Mouse (Mus musculus) neural tube, embryonic 10.5 days (tissue): Measurements from ENCODE around the gene Khdc4.

ENCODE experiments used
- DNase-seq: peaks from one replicate; pipeline ENCODE4 v3.0.0-alpha.2; 2017; ENCODE audit warnings: low spot score; ENCODE audit errors: extremely low spot score

Gene Khdc4

GRCm38 (mm10) chr3:88684980-88685941 is at the start of gene Khdc4:
Khdc4 (plus strand) TSS chr3:88685803.
- peak; percentile 97 for DNase-seq

GRCm38 (mm10) chr3:88636555-88636986 is 49.0 kb upstream of the Khdc4 start:
- no peak for DNase-seq

- DNase-seq: no peak
Measured at GRCm38 (mm10) chr3:88637134-88637533, 48.5 kb upstream of the Khdc4 start.

GRCm38 (mm10) chr3:88639239-88639638 is 46.4 kb upstream of the Khdc4 start:
- DNase-seq: no peak

- peak; percentile 49 for DNase-seq
Measured at GRCm38 (mm10) chr3:88640676-88641075, 44.9 kb upstream of the Khdc4 start.

- DNase-seq: no peak
Measured at GRCm38 (mm10) chr3:88643078-88643477, 42.5 kb upstream of the Khdc4 start.

GRCm38 (mm10) chr3:88645937-88646336 is 39.7 kb upstream of the Khdc4 start:
- DNase-seq: no peak

GRCm38 (mm10) chr3:88646426-88646995 is 39.1 kb upstream of the Khdc4 start:
- DNase-seq: no peak

- DNase-seq: no peak
Measured at GRCm38 (mm10) chr3:88647076-88647475, 38.5 kb upstream of the Khdc4 start.

GRCm38 (mm10) chr3:88647779-88648413 is 37.7 kb upstream of the Khdc4 start:
- no peak for DNase-seq

GRCm38 (mm10) chr3:88648452-88649168 is 37.0 kb upstream of the Khdc4 start:
- DNase-seq: no peak

GRCm38 (mm10) chr3:88649186-88649585 is 36.4 kb upstream of the Khdc4 start:
- DNase-seq: no peak

GRCm38 (mm10) chr3:88649967-88650366 is 35.6 kb upstream of the Khdc4 start:
- no peak for DNase-seq

- no peak for DNase-seq
Measured at GRCm38 (mm10) chr3:88650713-88651504, 34.7 kb upstream of the Khdc4 start.

GRCm38 (mm10) chr3:88651669-88652618 is 33.7 kb upstream of the Khdc4 start:
- DNase-seq: no peak

- DNase-seq: no peak
Measured at GRCm38 (mm10) chr3:88652846-88653515, 32.6 kb upstream of the Khdc4 start, which contains the start of gene Rxfp4. Rxfp4 (minus strand) TSS chr3:88653142.

GRCm38 (mm10) chr3:88653516-88654370 is 31.9 kb upstream of the Khdc4 start:
- no peak for DNase-seq

GRCm38 (mm10) chr3:88654621-88655020 is 31.0 kb upstream of the Khdc4 start:
- DNase-seq: no peak
